Mouse (Mus musculus) R1 (cell line): Measurements from ENCODE around the gene Otud1.

Source experiments
- DNase-seq: peaks from one replicate; pipeline ENCODE4 v3.0.0-alpha.2; 2018; ENCODE audit warnings: low read depth, low spot score

Otud1 gene

GRCm38 (mm10) chr2:19670851-19671688, 13.5 kb downstream of the Otud1 start:
- DNase-seq, result peak; percentile 24

GRCm38 (mm10) chr2:19682997-19683396, 25.4 kb downstream of the Otud1 start:
- DNase-seq, result peak; percentile 56

GRCm38 (mm10) chr2:19685489-19686147, 28.1 kb downstream of the Otud1 start:
- DNase-seq, result peak; percentile 70

- no peak for DNase-seq
Observed at GRCm38 (mm10) chr2:19690094-19690493, 32.5 kb downstream of the Otud1 start.

GRCm38 (mm10) chr2:19699573-19700295, 42.2 kb downstream of the Otud1 start:
- no peak for DNase-seq

- DNase-seq, result no peak
Observed at GRCm38 (mm10) chr2:19701386-19701785, 43.8 kb downstream of the Otud1 start.

- no peak for DNase-seq
Observed at GRCm38 (mm10) chr2:19703020-19703613, 45.6 kb downstream of the Otud1 start.

GRCm38 (mm10) chr2:19703670-19704069, 46.1 kb downstream of the Otud1 start:
- no peak for DNase-seq

GRCm38 (mm10) chr2:19704272-19704671, 46.7 kb downstream of the Otud1 start:
- no peak for DNase-seq

- DNase-seq, result no peak
Observed at GRCm38 (mm10) chr2:19706886-19707285, 49.3 kb downstream of the Otud1 start.
